ENCODE assay signal across 14 mouse cellular contexts in genomic region chr19:30625391-30625790, GRCm38 (mm10).
A peak's percentile ranks its signal among the peaks of the same experiment; 100 is the strongest.
DNase-seq lines count a peak whose midpoint lies in the region.
"Had no signal": no experiment of that assay in that cellular context is flagged by ENCODE, and none has a peak within 500 bp of the region (broad histone marks: within the 10 kb centered on the region; RNA-seq: fewer than 3 reads in every experiment).

No protein-coding gene starts in this region.

- DNase-seq in embryo, embryonic 10 days (ENCODE audit: low spot score): peak; percentile 27
- no peak for DNase-seq in embryo, embryonic 11 days
- peak; percentile 32 to 41 for DNase-seq in kidney, postnatal 36 days
- no peak for DNase-seq in kidney, postnatal 10 days
- peak; percentile 60 to 69 for DNase-seq in heart, postnatal 10 days
- no peak for DNase-seq in cerebellum, postnatal 4 days (ENCODE audit: low spot score in 2 of 2)
- no peak for DNase-seq in ovary, postnatal 14 days (ENCODE audit: low spot score)
- DNase-seq in right cerebral cortex, postnatal 14 days: no peak
- DNase-seq: adrenal gland, adult 8-10 months; cerebellum, adult 9-10 months; liver; lung, embryonic 14.5 days; right cerebral cortex, postnatal 4 days; thymus, adult 18-20 months had no signal

- intact Hi-C loops in heart, postnatal 10 days (cut with DNase I): no loop called here

Comparison
In these comparisons a context has a peak if more than half of its experiments do, and no peak if none do; other contexts are left out.
1. DNase-seq: peak in embryo, embryonic 10 days (single experiment), kidney, postnatal 36 days (2 of 2) and heart, postnatal 10 days (2 of 2); none in embryo, embryonic 11 days (single experiment), kidney, postnatal 10 days (single experiment), cerebellum, postnatal 4 days (0 of 2), ovary, postnatal 14 days (single experiment) and right cerebral cortex, postnatal 14 days (single experiment).